Mouse (Mus musculus): ENCODE measurements at regions not wholly inside any gene's neighbourhood (a gene's known extent, or its start where the extent isn't known, plus 50 kb on each side); places are given as distances from the start of the nearest gene placed in this dataset.

- TF ChIP-seq CTCF (IDR thresholded peaks at IDR 0.05), result no peak
- TF ChIP-seq EP300 (IDR thresholded peaks at IDR 0.05), result no peak
Measured at GRCm38 (mm10) chr15:56841516-56841915, 635.9 kb downstream of the Slc22a22 start.
